Mouse (Mus musculus): ENCODE measurements around the gene Baiap3. TPM values are rescaled to one million over a fixed set of nuclear protein-coding genes. Genes with fewer than 3 reads are reported as not detected.

Baiap3 gene
- polyA plus RNA-seq (2014; fragmentation: Nextera tagmentation; extraction: Ambion mirVana): 1.4 and 1.8 TPM in 2 replicates

GRCm38 (mm10) chr17:25256140-25256754, at the start of gene Baiap3:
Baiap3 (minus strand) TSS chr17:25256364.
- peak; percentile 23 for DNase-seq (ENCODE audit: low spot score)
- Histone ChIP-seq H3K4me1 (ENCODE audit: control insufficient read depth, insufficient read depth, low read length) (peaks cover 18% of the 10 kb centered on the region), H3K27ac (ENCODE audit: low read depth, low read length) (no peak within 1 kb of the TSS)

DNA sequence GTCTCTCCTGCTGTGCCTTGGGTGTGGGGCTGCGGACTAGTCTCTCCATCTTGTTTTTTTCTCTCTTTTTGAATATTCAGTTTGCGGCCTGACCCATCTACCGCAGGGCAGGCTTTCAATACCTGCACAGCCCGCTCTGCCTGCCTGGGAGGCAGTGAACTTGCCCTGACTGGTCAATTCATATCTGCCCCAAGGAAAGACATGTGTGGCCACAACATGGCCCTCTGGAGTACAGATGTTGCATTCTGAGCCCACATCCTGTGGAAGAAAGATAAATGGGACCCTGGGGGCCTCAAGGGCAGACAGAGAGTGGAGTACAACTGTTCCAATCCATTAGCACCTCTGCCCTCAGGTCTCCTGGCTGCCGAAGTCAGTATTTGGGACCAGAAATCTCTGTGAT, 41.9 kb upstream of the Baiap3 start, which contains the start of gene Prss34:
TSS of gene Prss34 (plus strand) at position 301 of the 400 bp plus-strand sequence.
- Histone ChIP-seq H3K4me2 (ENCODE audit: low read depth) (no peak within 1 kb of the TSS), H3K9ac (ENCODE audit: low read length) (no peak within 1 kb of the TSS), H3K36me3 (ENCODE audit: control insufficient read depth, insufficient read depth, low read length) (no peaks in the 10 kb centered on the region), H3K9me3 (ENCODE audit: control insufficient read depth, low read length) (no peaks in the 10 kb centered on the region), H3K4me1 (ENCODE audit: control insufficient read depth, insufficient read depth, low read length) (no peaks in the 10 kb centered on the region), H3K4me3 (ENCODE audit: low read depth, low read length) (no peak within 1 kb of the TSS), H3K27me3 (ENCODE audit: control insufficient read depth, insufficient read depth, low read length) (no peaks in the 10 kb centered on the region), H3K27ac (ENCODE audit: low read depth, low read length) (no peak within 1 kb of the TSS)
- DNase-seq (ENCODE audit: low spot score) (no peak), ATAC-seq (ENCODE audit: insufficient read depth, low FRiP score, low TSS enrichment) (no peak)
- WGBS: 62% methylated on average over 5 of the region's 5 CpGs

More at GRCm38 (mm10) chr17:25256140-25256754, at the start of gene Baiap3:
- no peaks in the 10 kb centered on the region for H3K36me3 ChIP-seq (ENCODE audit: control insufficient read depth, insufficient read depth, low read length)
- ATAC-seq (ENCODE audit: insufficient read depth, low FRiP score, low TSS enrichment): peak; percentile 70
- H3K4me3 ChIP-seq (ENCODE audit: low read depth, low read length): peak within 1 kb of the TSS; percentile 27
- peak within 1 kb of the TSS; percentile 37; the same call in 1 of the 2 replicates for H3K9ac ChIP-seq (ENCODE audit: low read length)
- peaks cover 17% of the 10 kb centered on the region for H3K27me3 ChIP-seq (ENCODE audit: control insufficient read depth, insufficient read depth, low read length)
- 5% methylated on average over 31 of the region's 35 CpGs for WGBS
- no peaks in the 10 kb centered on the region for H3K9me3 ChIP-seq (ENCODE audit: control insufficient read depth, low read length)
- H3K4me2 ChIP-seq (ENCODE audit: low read depth): peak within 1 kb of the TSS; percentile 42

GRCm38 (mm10) chr17:25294111-25294510, 37.9 kb upstream of the Baiap3 start:
- Histone ChIP-seq H3K27me3 (ENCODE audit: control insufficient read depth, insufficient read depth, low read length) (no peaks in the 10 kb centered on the region), H3K27ac (ENCODE audit: low read depth, low read length) (no peak overlapping the region), H3K36me3 (ENCODE audit: control insufficient read depth, insufficient read depth, low read length) (no peaks in the 10 kb centered on the region), H3K4me2 (ENCODE audit: low read depth) (no peak overlapping the region), H3K9me3 (ENCODE audit: control insufficient read depth, low read length) (no peaks in the 10 kb centered on the region), H3K4me3 (ENCODE audit: low read depth, low read length) (no peak overlapping the region), H3K4me1 (ENCODE audit: control insufficient read depth, insufficient read depth, low read length) (no peaks in the 10 kb centered on the region), H3K9ac (ENCODE audit: low read length) (no peak overlapping the region)
- WGBS: 61% methylated on average over 1 of the region's 1 CpGs
- DNase-seq (ENCODE audit: low spot score): no peak
- no peak for ATAC-seq (ENCODE audit: insufficient read depth, low FRiP score, low TSS enrichment)

DNA sequence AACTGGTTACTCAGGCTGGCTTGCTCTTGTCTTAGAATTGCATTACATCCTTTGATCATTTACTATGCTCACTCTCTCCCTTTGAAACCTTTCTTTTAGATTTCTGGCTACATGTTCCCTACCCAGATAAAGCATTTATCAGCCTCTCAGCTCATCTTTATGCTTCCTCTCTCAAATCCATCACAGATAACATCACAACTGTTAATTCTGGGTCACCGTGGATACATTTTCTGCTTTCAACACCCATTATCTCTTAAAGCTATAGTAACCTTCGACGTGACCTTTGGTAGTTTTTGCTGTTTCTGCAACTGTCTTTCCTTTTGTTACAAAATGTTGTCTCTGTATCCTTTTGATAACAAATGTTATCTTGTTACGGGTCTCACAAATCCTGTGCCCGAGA, 37.3 kb upstream of the Baiap3 start:
- ATAC-seq (ENCODE audit: insufficient read depth, low FRiP score, low TSS enrichment) (no peak), DNase-seq (ENCODE audit: low spot score) (no peak)
- Histone ChIP-seq H3K4me2 (ENCODE audit: low read depth) (no peak overlapping the region), H3K27ac (ENCODE audit: low read depth, low read length) (no peak overlapping the region), H3K4me1 (ENCODE audit: control insufficient read depth, insufficient read depth, low read length) (no peaks in the 10 kb centered on the region), H3K9me3 (ENCODE audit: control insufficient read depth, low read length) (no peaks in the 10 kb centered on the region), H3K9ac (ENCODE audit: low read length) (no peak overlapping the region), H3K36me3 (ENCODE audit: control insufficient read depth, insufficient read depth, low read length) (no peaks in the 10 kb centered on the region), H3K27me3 (ENCODE audit: control insufficient read depth, insufficient read depth, low read length) (no peaks in the 10 kb centered on the region), H3K4me3 (ENCODE audit: low read depth, low read length) (no peak overlapping the region)
- 81% methylated on average over 5 of the region's 5 CpGs for WGBS

DNA sequence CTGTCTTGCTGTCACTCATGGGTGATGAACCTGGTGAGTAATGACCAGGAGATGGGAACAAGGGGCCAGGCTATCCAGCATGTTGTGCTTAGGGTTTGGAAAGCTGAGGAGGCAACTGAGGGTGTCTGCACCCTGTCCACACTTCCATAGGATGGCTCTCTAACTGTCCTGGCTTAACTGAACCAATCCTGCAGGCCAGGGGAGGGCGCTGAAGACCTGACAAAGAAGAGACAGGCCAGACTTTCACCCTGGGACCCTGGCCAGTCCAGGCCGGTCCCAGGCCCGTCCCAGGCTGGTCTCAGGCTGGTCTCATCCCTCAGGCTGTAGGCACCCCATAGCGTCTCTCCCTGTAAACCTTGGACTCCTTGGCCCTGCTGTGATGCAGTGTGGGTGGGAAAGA, 34.2 kb upstream of the Baiap3 start:
- H3K27ac ChIP-seq (ENCODE audit: low read depth, low read length): no peak overlapping the region
- H3K4me3 ChIP-seq (ENCODE audit: low read depth, low read length): no peak overlapping the region
- H3K4me1 ChIP-seq (ENCODE audit: control insufficient read depth, insufficient read depth, low read length): no peaks in the 10 kb centered on the region
- DNase-seq (ENCODE audit: low spot score) (no peak), ATAC-seq (ENCODE audit: insufficient read depth, low FRiP score, low TSS enrichment) (no peak)
- H3K27me3 ChIP-seq (ENCODE audit: control insufficient read depth, insufficient read depth, low read length): no peaks in the 10 kb centered on the region
- H3K36me3 ChIP-seq (ENCODE audit: control insufficient read depth, insufficient read depth, low read length): no peaks in the 10 kb centered on the region
- no peak overlapping the region for H3K9ac ChIP-seq (ENCODE audit: low read length)
- H3K9me3 ChIP-seq (ENCODE audit: control insufficient read depth, low read length): no peaks in the 10 kb centered on the region
- H3K4me2 ChIP-seq (ENCODE audit: low read depth): no peak overlapping the region
- 30% methylated on average over 4 of the region's 4 CpGs for WGBS

GRCm38 (mm10) chr17:25288842-25289241, 32.7 kb upstream of the Baiap3 start:
- no peaks in the 10 kb centered on the region for H3K9me3 ChIP-seq (ENCODE audit: control insufficient read depth, low read length)
- DNase-seq (ENCODE audit: low spot score) (peak; percentile 55), ATAC-seq (ENCODE audit: insufficient read depth, low FRiP score, low TSS enrichment) (no peak)
- H3K4me2 ChIP-seq (ENCODE audit: low read depth): no peak overlapping the region
- H3K9ac ChIP-seq (ENCODE audit: low read length): no peak overlapping the region
- H3K27ac ChIP-seq (ENCODE audit: low read depth, low read length): no peak overlapping the region
- no peaks in the 10 kb centered on the region for H3K4me1 ChIP-seq (ENCODE audit: control insufficient read depth, insufficient read depth, low read length)
- no peaks in the 10 kb centered on the region for H3K27me3 ChIP-seq (ENCODE audit: control insufficient read depth, insufficient read depth, low read length)
- H3K36me3 ChIP-seq (ENCODE audit: control insufficient read depth, insufficient read depth, low read length): no peaks in the 10 kb centered on the region
- no peak overlapping the region for H3K4me3 ChIP-seq (ENCODE audit: low read depth, low read length)
- WGBS: 30% methylated on average over 4 of the region's 4 CpGs

- no peaks in the 10 kb centered on the region for H3K36me3 ChIP-seq (ENCODE audit: control insufficient read depth, insufficient read depth, low read length)
- DNase-seq (ENCODE audit: low spot score) (peak; percentile 53), ATAC-seq (ENCODE audit: insufficient read depth, low FRiP score, low TSS enrichment) (no peak)
- 33% methylated on average over 3 of the region's 3 CpGs for WGBS
- H3K9ac ChIP-seq (ENCODE audit: low read length): no peak overlapping the region
- H3K27ac ChIP-seq (ENCODE audit: low read depth, low read length): no peak overlapping the region
- H3K4me1 ChIP-seq (ENCODE audit: control insufficient read depth, insufficient read depth, low read length): no peaks in the 10 kb centered on the region
- no peaks in the 10 kb centered on the region for H3K27me3 ChIP-seq (ENCODE audit: control insufficient read depth, insufficient read depth, low read length)
- no peak overlapping the region for H3K4me2 ChIP-seq (ENCODE audit: low read depth)
- 0 out of 2 replicates have a peak, but pooled peaks cover 3% of the 10 kb centered on the region for H3K9me3 ChIP-seq (ENCODE audit: control insufficient read depth, low read length)
- no peak overlapping the region for H3K4me3 ChIP-seq (ENCODE audit: low read depth, low read length)
Measured at GRCm38 (mm10) chr17:25285033-25285432, 28.9 kb upstream of the Baiap3 start.

- Histone ChIP-seq H3K27ac (ENCODE audit: low read depth, low read length) (no peak overlapping the region), H3K4me2 (ENCODE audit: low read depth) (no peak overlapping the region), H3K27me3 (ENCODE audit: control insufficient read depth, insufficient read depth, low read length) (no peaks in the 10 kb centered on the region), H3K36me3 (ENCODE audit: control insufficient read depth, insufficient read depth, low read length) (no peaks in the 10 kb centered on the region), H3K9me3 (ENCODE audit: control insufficient read depth, low read length) (0 out of 2 replicates have a peak, but pooled peaks cover 3% of the 10 kb centered on the region), H3K4me3 (ENCODE audit: low read depth, low read length) (no peak overlapping the region), H3K4me1 (ENCODE audit: control insufficient read depth, insufficient read depth, low read length) (no peaks in the 10 kb centered on the region), H3K9ac (ENCODE audit: low read length) (no peak overlapping the region)
- DNase-seq (ENCODE audit: low spot score) (no peak), ATAC-seq (ENCODE audit: insufficient read depth, low FRiP score, low TSS enrichment) (no peak)
- WGBS: 43% methylated on average over 11 of the region's 11 CpGs
Measured at GRCm38 (mm10) chr17:25282133-25282532, 26.0 kb upstream of the Baiap3 start.

GRCm38 (mm10) chr17:25275833-25276232, 19.7 kb upstream of the Baiap3 start:
- H3K4me3 ChIP-seq (ENCODE audit: low read depth, low read length): no peak overlapping the region
- no peak for DNase-seq (ENCODE audit: low spot score)
- 94% methylated on average over 3 of the region's 3 CpGs for WGBS

More at GRCm38 (mm10) chr17:25275833-25276232, 19.7 kb upstream of the Baiap3 start:
- no peak overlapping the region for H3K4me2 ChIP-seq (ENCODE audit: low read depth)
- no peaks in the 10 kb centered on the region for H3K27me3 ChIP-seq (ENCODE audit: control insufficient read depth, insufficient read depth, low read length)
- ATAC-seq (ENCODE audit: insufficient read depth, low FRiP score, low TSS enrichment): no peak
- H3K9ac ChIP-seq (ENCODE audit: low read length): no peak overlapping the region
- no peaks in the 10 kb centered on the region for H3K36me3 ChIP-seq (ENCODE audit: control insufficient read depth, insufficient read depth, low read length)
- H3K4me1 ChIP-seq (ENCODE audit: control insufficient read depth, insufficient read depth, low read length): peaks cover 14% of the 10 kb centered on the region
- H3K27ac ChIP-seq (ENCODE audit: low read depth, low read length): no peak overlapping the region
- no peaks in the 10 kb centered on the region for H3K9me3 ChIP-seq (ENCODE audit: control insufficient read depth, low read length)
